Mouse (Mus musculus) G1E (cell line): ENCODE data around the gene Gm4141. TPM values are rescaled to one million over a fixed set of nuclear protein-coding genes. Genes with fewer than 3 reads are reported as not detected.
"Not testable (repeated sequence)": the region's sequence is repeated elsewhere in the genome, so short reads cannot be mapped to it uniquely, and the experiment has no call there.

Experiments
- ATAC-seq: 2 replicates; pipeline ENCODE4 v1.8.0; 2016; ENCODE audit warnings: mild to moderate bottlenecking; ENCODE audit not compliant: insufficient number of reproducible peaks, poor library complexity, low FRiP score, severe bottlenecking; ENCODE audit errors: extremely low read depth
- DNase-seq: peaks from one replicate; pipeline ENCODE4 v3.0.0; 2012; ENCODE audit warnings: low spot score
- H3K27me3 ChIP-seq: 2 replicates; pipeline ENCODE4 v1.6.1; 2012; ENCODE audit warnings: mild to moderate bottlenecking, low read length, inconsistent platforms; ENCODE audit not compliant: insufficient read depth
- H3K36me3 ChIP-seq: replicated peaks from 2 replicates; pipeline ENCODE3; 2012; ENCODE audit warnings: mild to moderate bottlenecking, inconsistent platforms
- H3K4me1 ChIP-seq: 2 replicates; pipeline ENCODE4 v1.6.1; 2012; ENCODE audit warnings: low read depth, low read length, inconsistent platforms, mixed read lengths; ENCODE audit not compliant: insufficient read depth
- H3K4me3 ChIP-seq: 2 replicates; pipeline ENCODE4 v1.5.1; 2012; ENCODE audit warnings: low read depth, mild to moderate bottlenecking, inconsistent platforms, low read length, moderate library complexity, mixed read lengths
- H3K9me3 ChIP-seq: replicated peaks from 2 replicates; pipeline ENCODE4 v1.6.1; 2012; ENCODE audit warnings: inconsistent platforms
- polyA plus RNA-seq: library from polyadenylated mRNA; stranded (reverse); fragments of >175 nt; gene quantifications from 2 replicates; pipeline ENCODE4 v1.2.3, GENCODE M21; 2012
- total RNA-seq, 2 experiments: library from RNA; stranded (forward) in 1 of 2; stranded (reverse) in 1 of 2; fragments of 200-1000 nt in 1 of 2; fragments of >200 nt in 1 of 2; fragmentation: Nextera tagmentation in 1 of 2; gene quantifications; 2 replicates each; pipeline ENCODE4 v1.2.3; 2014 to 2017

Gene Gm4141
- total RNA-seq (2014; fragmentation: Nextera tagmentation): not detected in 2 replicates
- not detected in 2 replicates for total RNA-seq (2017)
- not detected in 2 replicates for polyA plus RNA-seq

DNA sequence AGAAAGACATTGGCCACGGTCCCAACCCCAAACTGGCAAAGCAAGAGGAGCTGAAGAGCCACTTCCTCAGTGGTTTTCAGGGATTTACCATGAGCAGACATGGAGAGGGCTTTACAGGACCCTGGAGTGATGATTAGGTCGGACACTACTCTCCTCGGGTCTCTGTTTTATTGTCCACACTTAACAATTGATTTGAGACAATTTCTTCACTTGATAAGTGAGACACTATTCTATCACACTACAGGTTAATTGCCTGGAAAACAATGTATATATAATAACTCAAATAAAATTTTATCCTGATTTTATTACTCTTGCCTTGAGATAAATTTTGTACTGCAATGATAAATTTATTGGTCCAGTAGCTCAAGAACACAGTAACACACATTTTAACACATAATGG is at the start of gene Gm4141:
Gm4141 (minus strand) TSS at position 101 of the 400 bp plus-strand sequence.
- ATAC-seq, H3K27me3 ChIP-seq: not testable (repeated sequence)

GRCm38 (mm10) chr7:20598921-20599320 is 22.9 kb upstream of the Gm4141 start, which contains the start of gene Gm4513:
TSS of gene Gm4513 (minus strand) at chr7:20599021.
- not testable (repeated sequence) for H3K36me3 ChIP-seq, H3K27me3 ChIP-seq, H3K9me3 ChIP-seq, H3K4me3 ChIP-seq, ATAC-seq, DNase-seq, H3K4me1 ChIP-seq

More for the DNA sequence above, at the start of gene Gm4141:
- not testable (repeated sequence) for H3K4me3 ChIP-seq, H3K9me3 ChIP-seq, DNase-seq, H3K36me3 ChIP-seq, H3K4me1 ChIP-seq

GRCm38 (mm10) chr7:20545657-20546056 is 30.4 kb downstream of the Gm4141 start, which contains the start of gene Gm5726:
TSS of gene Gm5726 (minus strand) at chr7:20545757.
- not testable (repeated sequence) for H3K4me3 ChIP-seq, DNase-seq, H3K27me3 ChIP-seq, H3K36me3 ChIP-seq, ATAC-seq, H3K9me3 ChIP-seq, H3K4me1 ChIP-seq

DNA sequence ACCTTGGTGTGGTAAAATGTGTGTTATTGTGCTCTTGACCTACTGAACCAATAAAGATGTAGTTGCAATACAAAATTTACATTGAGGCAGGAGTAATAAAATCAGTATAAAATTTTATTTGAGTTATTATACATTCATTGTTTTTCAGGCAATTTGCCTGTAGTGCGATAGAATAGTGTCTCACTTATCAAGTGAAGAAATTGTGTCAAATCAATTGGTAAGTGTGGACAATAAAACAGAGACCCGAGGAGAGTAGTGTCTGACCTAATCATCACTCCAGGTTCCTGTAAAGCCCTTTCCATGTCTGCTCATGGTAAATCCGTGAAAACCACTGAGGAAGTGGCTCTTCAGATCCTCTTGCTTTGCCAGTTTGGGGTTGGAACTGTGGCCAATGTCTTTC is 42.5 kb downstream of the Gm4141 start, which contains the start of gene Vmn1r104:
Vmn1r104 (plus strand) TSS at position 301 of the 400 bp plus-strand sequence.
- ATAC-seq, H3K4me3 ChIP-seq: not testable (repeated sequence)

More for the DNA sequence above, 42.5 kb downstream of the Gm4141 start, which contains the start of gene Vmn1r104:
- not testable (repeated sequence) for H3K9me3 ChIP-seq, DNase-seq, H3K27me3 ChIP-seq, H3K4me1 ChIP-seq, H3K36me3 ChIP-seq

Other genes with a start within 250 kb of the Gm4141 start
- gene Gm4133, start 242.2 kb downstream of the Gm4141 start, total RNA-seq (2014; fragmentation: Nextera tagmentation): not detected in 2 replicates
- gene Gm4133, start 242.2 kb downstream of the Gm4141 start, total RNA-seq (2017): not detected in 2 replicates
- not detected in 2 replicates for gene Gm4133, start 242.2 kb downstream of the Gm4141 start, polyA plus RNA-seq
- not detected in 2 replicates for gene Gm5728, start 200.8 kb downstream of the Gm4141 start, total RNA-seq (2014; fragmentation: Nextera tagmentation)
- not detected in 2 replicates for gene Gm5728, start 200.8 kb downstream of the Gm4141 start, total RNA-seq (2017)
- not detected in 2 replicates for gene Gm5728, start 200.8 kb downstream of the Gm4141 start, polyA plus RNA-seq
- gene Vmn1r100, start 158.3 kb downstream of the Gm4141 start, total RNA-seq (2014; fragmentation: Nextera tagmentation): not detected in 2 replicates
- not detected in 2 replicates for gene Vmn1r100, start 158.3 kb downstream of the Gm4141 start, total RNA-seq (2017)
- not detected in 2 replicates for gene Vmn1r100, start 158.3 kb downstream of the Gm4141 start, polyA plus RNA-seq
- not detected in 2 replicates for gene Vmn1r101, start 133.6 kb downstream of the Gm4141 start, total RNA-seq (2014; fragmentation: Nextera tagmentation)
- not detected in 2 replicates for gene Vmn1r101, start 133.6 kb downstream of the Gm4141 start, total RNA-seq (2017)
- gene Vmn1r101, start 133.6 kb downstream of the Gm4141 start, polyA plus RNA-seq: not detected in 2 replicates
- not detected in 2 replicates for gene Gm10670, start 101.3 kb downstream of the Gm4141 start, total RNA-seq (2014; fragmentation: Nextera tagmentation)
- not detected in 2 replicates for gene Gm10670, start 101.3 kb downstream of the Gm4141 start, total RNA-seq (2017)
- not detected in 2 replicates for gene Gm10670, start 101.3 kb downstream of the Gm4141 start, polyA plus RNA-seq
- not detected in 2 replicates for gene Vmn1r103, start 65.7 kb downstream of the Gm4141 start, total RNA-seq (2014; fragmentation: Nextera tagmentation)
- gene Vmn1r103, start 65.7 kb downstream of the Gm4141 start, total RNA-seq (2017): not detected in 2 replicates
- not detected in 2 replicates for gene Vmn1r103, start 65.7 kb downstream of the Gm4141 start, polyA plus RNA-seq
- not detected in 2 replicates for gene Vmn1r104, start 42.4 kb downstream of the Gm4141 start, total RNA-seq (2014; fragmentation: Nextera tagmentation)
- 0.16 TPM in 1 of 2 replicates, not detected in the other for gene Vmn1r104, start 42.4 kb downstream of the Gm4141 start, total RNA-seq (2017)
- not detected in 2 replicates for gene Vmn1r104, start 42.4 kb downstream of the Gm4141 start, polyA plus RNA-seq
- gene Gm5726, start 30.5 kb downstream of the Gm4141 start, total RNA-seq (2014; fragmentation: Nextera tagmentation): not detected in 2 replicates
- gene Gm5726, start 30.5 kb downstream of the Gm4141 start, total RNA-seq (2017): not detected in 2 replicates
- gene Gm5726, start 30.5 kb downstream of the Gm4141 start, polyA plus RNA-seq: not detected in 2 replicates
- not detected in 2 replicates for gene Gm4513, start 22.8 kb upstream of the Gm4141 start, total RNA-seq (2014; fragmentation: Nextera tagmentation)
- not detected in 2 replicates for gene Gm4513, start 22.8 kb upstream of the Gm4141 start, total RNA-seq (2017)
- not detected in 2 replicates for gene Gm4513, start 22.8 kb upstream of the Gm4141 start, polyA plus RNA-seq
- not detected in 2 replicates for gene Vmn1r107, start 92.7 kb upstream of the Gm4141 start, total RNA-seq (2014; fragmentation: Nextera tagmentation)
- not detected in 2 replicates for gene Vmn1r107, start 92.7 kb upstream of the Gm4141 start, total RNA-seq (2017)
- not detected in 2 replicates for gene Vmn1r107, start 92.7 kb upstream of the Gm4141 start, polyA plus RNA-seq
- not detected in 2 replicates for gene Vmn1r111, start 127.0 kb upstream of the Gm4141 start, total RNA-seq (2014; fragmentation: Nextera tagmentation)
- not detected in 2 replicates for gene Vmn1r111, start 127.0 kb upstream of the Gm4141 start, total RNA-seq (2017)
- not detected in 2 replicates for gene Vmn1r111, start 127.0 kb upstream of the Gm4141 start, polyA plus RNA-seq
- gene Gm10668, start 154.4 kb upstream of the Gm4141 start, total RNA-seq (2014; fragmentation: Nextera tagmentation): not detected in 2 replicates
- not detected in 2 replicates for gene Gm10668, start 154.4 kb upstream of the Gm4141 start, total RNA-seq (2017)
- gene Gm10668, start 154.4 kb upstream of the Gm4141 start, polyA plus RNA-seq: not detected in 2 replicates
- not detected in 2 replicates for gene Vmn1r112, start 194.9 kb upstream of the Gm4141 start, total RNA-seq (2014; fragmentation: Nextera tagmentation)
- not detected in 2 replicates for gene Vmn1r112, start 194.9 kb upstream of the Gm4141 start, total RNA-seq (2017)
- not detected in 2 replicates for gene Vmn1r112, start 194.9 kb upstream of the Gm4141 start, polyA plus RNA-seq
- not detected in 2 replicates for gene Vmn1r113, start 211.0 kb upstream of the Gm4141 start, total RNA-seq (2014; fragmentation: Nextera tagmentation)
- gene Vmn1r113, start 211.0 kb upstream of the Gm4141 start, total RNA-seq (2017): not detected in 2 replicates
- gene Vmn1r113, start 211.0 kb upstream of the Gm4141 start, polyA plus RNA-seq: not detected in 2 replicates
- gene Vmn1r114, start 235.9 kb upstream of the Gm4141 start, total RNA-seq (2014; fragmentation: Nextera tagmentation): not detected in 2 replicates
- not detected in 2 replicates for gene Vmn1r114, start 235.9 kb upstream of the Gm4141 start, total RNA-seq (2017)
- gene Vmn1r114, start 235.9 kb upstream of the Gm4141 start, polyA plus RNA-seq: not detected in 2 replicates